Mouse (Mus musculus): ENCODE data around the gene Arid1b. TPM values are rescaled to one million over a fixed set of nuclear protein-coding genes. Genes with fewer than 3 reads are reported as not detected.

Gene Arid1b
- polyA plus RNA-seq, 1 experiment from 2014 or later, result 20.5 TPM

GRCm38 (mm10) chr17:5000871-5001270, 6.7 kb downstream of the Arid1b start:
- DNase-seq (ENCODE audit: low spot score) (no peak), ATAC-seq (ENCODE audit: low FRiP score) (no peak; the same call in 1 of the 2 replicates)
- Histone ChIP-seq H3K9me3 (ENCODE audit: control insufficient read depth, low read length) (no peaks in the 10 kb centered on the region), H3K4me3 (replicated peaks; ENCODE audit: low read length) (peak overlapping the region; percentile 25), H3K4me1 (replicated peaks; ENCODE audit: control insufficient read depth, insufficient read depth, low read length) (peaks cover 72% of the 10 kb centered on the region), H3K36me3 (replicated peaks; ENCODE audit: control insufficient read depth, insufficient read depth) (no peaks in the 10 kb centered on the region), H3K27me3 (ENCODE audit: control insufficient read depth, insufficient read depth, low read length) (no peaks in the 10 kb centered on the region), H3K9ac (peak overlapping the region; percentile 53), H3K27ac (peak overlapping the region; percentile 20; the same call in 1 of the 2 replicates), H3K4me2 (replicated peaks) (peak overlapping the region; percentile 56)
- WGBS, result 31% methylated on average over 7 of the region's 7 CpGs

GRCm38 (mm10) chr17:5001531-5002131, 7.5 kb downstream of the Arid1b start:
- Histone ChIP-seq H3K4me3 (replicated peaks; ENCODE audit: low read length) (no peak overlapping the region), H3K4me2 (replicated peaks) (peak overlapping the region; percentile 56; the same call in 1 of the 2 replicates)
- no peak for ATAC-seq (ENCODE audit: low FRiP score)

GRCm38 (mm10) chr17:5002937-5003508, 8.9 kb downstream of the Arid1b start:
- H3K4me1 ChIP-seq (replicated peaks; ENCODE audit: control insufficient read depth, insufficient read depth, low read length), result peaks cover 89% of the 10 kb centered on the region
- H3K27me3 ChIP-seq (ENCODE audit: control insufficient read depth, insufficient read depth, low read length), result no peaks in the 10 kb centered on the region
- no peaks in the 10 kb centered on the region for H3K9me3 ChIP-seq (ENCODE audit: control insufficient read depth, low read length)
- H3K9ac ChIP-seq, result no peak overlapping the region; the same call in 1 of the 2 replicates
- DNase-seq (ENCODE audit: low spot score), result no peak
- no peak overlapping the region for H3K27ac ChIP-seq
- no peak overlapping the region for H3K4me3 ChIP-seq (replicated peaks; ENCODE audit: low read length)
- ATAC-seq (ENCODE audit: low FRiP score), result no peak
- 0 out of 2 replicates have a peak overlapping the region, but pooled peaks have one; percentile 2 for H3K4me2 ChIP-seq (replicated peaks)
- 69% methylated on average over 10 of the region's 10 CpGs for WGBS
- H3K36me3 ChIP-seq (replicated peaks; ENCODE audit: control insufficient read depth, insufficient read depth), result no peaks in the 10 kb centered on the region

More at GRCm38 (mm10) chr17:5001531-5002131, 7.5 kb downstream of the Arid1b start:
- Histone ChIP-seq H3K9me3 (ENCODE audit: control insufficient read depth, low read length) (no peaks in the 10 kb centered on the region), H3K36me3 (replicated peaks; ENCODE audit: control insufficient read depth, insufficient read depth) (no peaks in the 10 kb centered on the region), H3K9ac (no peak overlapping the region), H3K27me3 (ENCODE audit: control insufficient read depth, insufficient read depth, low read length) (no peaks in the 10 kb centered on the region), H3K4me1 (replicated peaks; ENCODE audit: control insufficient read depth, insufficient read depth, low read length) (peaks cover 78% of the 10 kb centered on the region), H3K27ac (no peak overlapping the region)
- DNase-seq (ENCODE audit: low spot score), result no peak
- WGBS, result 28% methylated on average over 9 of the region's 9 CpGs

GRCm38 (mm10) chr17:5004266-5004665, 10.1 kb downstream of the Arid1b start:
- no peak overlapping the region for H3K9ac ChIP-seq
- no peaks in the 10 kb centered on the region for H3K27me3 ChIP-seq (ENCODE audit: control insufficient read depth, insufficient read depth, low read length)
- DNase-seq (ENCODE audit: low spot score), result no peak
- 40% methylated on average over 8 of the region's 8 CpGs for WGBS
- no peaks in the 10 kb centered on the region for H3K9me3 ChIP-seq (ENCODE audit: control insufficient read depth, low read length)
- peaks cover 93% of the 10 kb centered on the region for H3K4me1 ChIP-seq (replicated peaks; ENCODE audit: control insufficient read depth, insufficient read depth, low read length)
- H3K27ac ChIP-seq, result no peak overlapping the region
- no peak overlapping the region for H3K4me3 ChIP-seq (replicated peaks; ENCODE audit: low read length)
- ATAC-seq (ENCODE audit: low FRiP score), result 0 out of 2 replicates have a peak, but pooled peaks have one; percentile 17
- peak overlapping the region; percentile 12; the same call in 1 of the 2 replicates for H3K4me2 ChIP-seq (replicated peaks)
- H3K36me3 ChIP-seq (replicated peaks; ENCODE audit: control insufficient read depth, insufficient read depth), result no peaks in the 10 kb centered on the region

- no peak overlapping the region for H3K27ac ChIP-seq
- no peak overlapping the region for H3K4me3 ChIP-seq (replicated peaks; ENCODE audit: low read length)
- 41% methylated on average over 5 of the region's 5 CpGs for WGBS
- peaks cover 94% of the 10 kb centered on the region for H3K4me1 ChIP-seq (replicated peaks; ENCODE audit: control insufficient read depth, insufficient read depth, low read length)
- H3K27me3 ChIP-seq (ENCODE audit: control insufficient read depth, insufficient read depth, low read length), result no peaks in the 10 kb centered on the region
- H3K9ac ChIP-seq, result no peak overlapping the region
- H3K36me3 ChIP-seq (replicated peaks; ENCODE audit: control insufficient read depth, insufficient read depth), result no peaks in the 10 kb centered on the region
- no peaks in the 10 kb centered on the region for H3K9me3 ChIP-seq (ENCODE audit: control insufficient read depth, low read length)
- peak overlapping the region; percentile 12; the same call in 1 of the 2 replicates for H3K4me2 ChIP-seq (replicated peaks)
- no peak for DNase-seq (ENCODE audit: low spot score)
- no peak for ATAC-seq (ENCODE audit: low FRiP score)
Measured at GRCm38 (mm10) chr17:5004706-5005105, 10.6 kb downstream of the Arid1b start.

- Histone ChIP-seq H3K9me3 (ENCODE audit: control insufficient read depth, low read length) (no peaks in the 10 kb centered on the region), H3K4me1 (replicated peaks; ENCODE audit: control insufficient read depth, insufficient read depth, low read length) (peaks cover 94% of the 10 kb centered on the region), H3K36me3 (replicated peaks; ENCODE audit: control insufficient read depth, insufficient read depth) (no peaks in the 10 kb centered on the region), H3K27me3 (ENCODE audit: control insufficient read depth, insufficient read depth, low read length) (no peaks in the 10 kb centered on the region), H3K9ac (no peak overlapping the region), H3K27ac (no peak overlapping the region), H3K4me2 (replicated peaks) (no peak overlapping the region), H3K4me3 (replicated peaks; ENCODE audit: low read length) (no peak overlapping the region)
- no peak for DNase-seq (ENCODE audit: low spot score)
- ATAC-seq (ENCODE audit: low FRiP score), result no peak
- WGBS, result 79% methylated on average over 3 of the region's 3 CpGs
Measured at GRCm38 (mm10) chr17:5005285-5005684, 11.2 kb downstream of the Arid1b start.

GRCm38 (mm10) chr17:5007156-5007658, 13.1 kb downstream of the Arid1b start:
- Histone ChIP-seq H3K27me3 (ENCODE audit: control insufficient read depth, insufficient read depth, low read length) (no peaks in the 10 kb centered on the region), H3K9me3 (ENCODE audit: control insufficient read depth, low read length) (no peaks in the 10 kb centered on the region), H3K9ac (peak overlapping the region; percentile 32; the same call in 1 of the 2 replicates), H3K4me3 (replicated peaks; ENCODE audit: low read length) (no peak overlapping the region), H3K36me3 (replicated peaks; ENCODE audit: control insufficient read depth, insufficient read depth) (no peaks in the 10 kb centered on the region), H3K4me1 (replicated peaks; ENCODE audit: control insufficient read depth, insufficient read depth, low read length) (peaks cover 75% of the 10 kb centered on the region), H3K27ac (no peak overlapping the region), H3K4me2 (replicated peaks) (peak overlapping the region; percentile 27)
- DNase-seq (ENCODE audit: low spot score) (peak; percentile 56), ATAC-seq (ENCODE audit: low FRiP score) (peak; percentile 53)
- WGBS, result 4% methylated on average over 15 of the region's 15 CpGs

- H3K9ac ChIP-seq, result peak overlapping the region; percentile 25
- no peaks in the 10 kb centered on the region for H3K27me3 ChIP-seq (ENCODE audit: control insufficient read depth, insufficient read depth, low read length)
- no peak for ATAC-seq (ENCODE audit: low FRiP score)
- no peak overlapping the region for H3K4me3 ChIP-seq (replicated peaks; ENCODE audit: low read length)
- H3K36me3 ChIP-seq (replicated peaks; ENCODE audit: control insufficient read depth, insufficient read depth), result no peaks in the 10 kb centered on the region
- 33% methylated on average over 10 of the region's 10 CpGs for WGBS
- peak overlapping the region; percentile 27 for H3K4me2 ChIP-seq (replicated peaks)
- DNase-seq (ENCODE audit: low spot score), result no peak
- H3K9me3 ChIP-seq (ENCODE audit: control insufficient read depth, low read length), result no peaks in the 10 kb centered on the region
- no peak overlapping the region for H3K27ac ChIP-seq
- H3K4me1 ChIP-seq (replicated peaks; ENCODE audit: control insufficient read depth, insufficient read depth, low read length), result peaks cover 65% of the 10 kb centered on the region
Measured at GRCm38 (mm10) chr17:5008236-5008635, 14.1 kb downstream of the Arid1b start.

- peaks cover 60% of the 10 kb centered on the region for H3K4me1 ChIP-seq (replicated peaks; ENCODE audit: control insufficient read depth, insufficient read depth, low read length)
- ATAC-seq (ENCODE audit: low FRiP score) (no peak), DNase-seq (ENCODE audit: low spot score) (no peak)
- H3K4me3 ChIP-seq (replicated peaks; ENCODE audit: low read length), result no peak overlapping the region
- WGBS, result 58% methylated on average over 5 of the region's 5 CpGs
- no peaks in the 10 kb centered on the region for H3K36me3 ChIP-seq (replicated peaks; ENCODE audit: control insufficient read depth, insufficient read depth)
- no peaks in the 10 kb centered on the region for H3K9me3 ChIP-seq (ENCODE audit: control insufficient read depth, low read length)
- H3K9ac ChIP-seq, result peak overlapping the region; percentile 25; the same call in 1 of the 2 replicates
- no peak overlapping the region for H3K4me2 ChIP-seq (replicated peaks)
- no peak overlapping the region for H3K27ac ChIP-seq
- H3K27me3 ChIP-seq (ENCODE audit: control insufficient read depth, insufficient read depth, low read length), result no peaks in the 10 kb centered on the region
Measured at GRCm38 (mm10) chr17:5008761-5009160, 14.6 kb downstream of the Arid1b start.

Data from hindbrain, embryonic 14.5 days (tissue).